Mouse (Mus musculus): ENCODE results near the gene 1700024P04Rik. TPM values are rescaled to one million over a fixed set of nuclear protein-coding genes. Genes with fewer than 3 reads are reported as not detected.

Gene 1700024P04Rik
- not detected in 2 replicates for polyA plus RNA-seq (2015; fragmentation: Nextera tagmentation; extraction: Ambion mirVana)

GRCm38 (mm10) chr13:98984465-98984864, at the start of gene 1700024P04Rik:
Gene 1700024P04Rik (minus strand): TSS chr13:98984565.
- ATAC-seq (no peak), DNase-seq (ENCODE audit: low spot score) (no peak)
- H3K4me3 ChIP-seq (ENCODE audit: low read depth, low read length): no peak within 1 kb of the TSS
- H3K9ac ChIP-seq (replicated peaks; ENCODE audit: low read depth): no peak within 1 kb of the TSS
- WGBS: 60% methylated on average over 2 of the region's 2 CpGs
- H3K4me1 ChIP-seq (ENCODE audit: insufficient read depth, low read depth, low read length): no peaks in the 10 kb centered on the region
- no peaks in the 10 kb centered on the region for H3K27me3 ChIP-seq (replicated peaks; ENCODE audit: insufficient read depth, low read length)
- H3K27ac ChIP-seq (ENCODE audit: low read length): no peak within 1 kb of the TSS
- H3K9me3 ChIP-seq (ENCODE audit: low read length): no peaks in the 10 kb centered on the region
- TF ChIP-seq EP300 (IDR thresholded peaks at IDR 0.05) (no peak), CTCF (IDR thresholded peaks at IDR 0.05) (no peak)
- no peak within 1 kb of the TSS for H3K4me2 ChIP-seq (replicated peaks; ENCODE audit: low read depth, low read length)
- H3K36me3 ChIP-seq (ENCODE audit: insufficient read depth, low read length): no peaks in the 10 kb centered on the region

DNA sequence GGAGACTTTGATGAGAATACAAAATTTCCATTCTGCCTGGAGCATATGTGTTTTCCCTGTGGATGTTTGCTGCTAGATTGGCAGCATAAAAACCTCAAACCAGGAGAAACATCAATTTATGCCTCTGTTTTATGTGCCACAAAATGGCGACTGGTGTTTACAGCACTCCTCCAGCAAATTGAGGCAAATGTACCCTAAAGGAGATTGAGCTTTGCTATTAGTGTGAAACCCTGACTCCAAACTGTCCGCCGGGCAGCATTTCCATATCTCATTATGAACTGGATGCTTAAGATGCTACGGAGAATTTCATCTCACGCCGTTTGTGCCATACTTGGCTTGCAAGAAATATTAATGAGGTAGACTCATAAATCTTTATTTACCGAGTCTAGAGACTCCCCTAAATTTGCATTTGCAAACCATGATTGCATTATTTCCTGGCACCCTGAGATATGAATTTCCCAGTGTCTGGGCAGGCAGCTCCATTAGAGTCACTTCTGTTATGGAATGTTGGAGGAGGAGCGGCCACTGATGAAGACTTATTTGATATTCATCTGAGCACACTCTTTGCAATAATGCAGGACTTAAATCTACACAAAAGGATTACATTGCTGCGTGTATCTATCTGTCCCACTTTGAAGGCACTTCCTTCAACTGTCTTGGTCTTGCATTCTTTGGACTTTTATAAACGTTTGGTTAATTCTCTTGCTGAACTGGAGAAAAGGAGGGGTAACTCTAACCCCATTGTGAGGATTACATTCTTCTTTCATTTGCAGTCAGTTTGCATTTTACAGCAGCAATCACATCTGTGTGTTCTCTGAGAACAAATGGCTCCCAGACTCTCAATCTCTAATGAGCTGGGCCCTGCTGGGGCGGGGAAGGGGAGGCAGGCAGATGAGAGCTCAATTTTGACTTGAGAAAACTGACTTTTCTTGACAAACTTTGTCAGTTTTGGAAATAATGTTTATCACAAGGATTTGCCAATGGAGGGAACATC, 47.2 kb upstream of the 1700024P04Rik start:
- H3K36me3 ChIP-seq (ENCODE audit: insufficient read depth, low read length): no peaks in the 10 kb centered on the region
- no peaks in the 10 kb centered on the region for H3K27me3 ChIP-seq (replicated peaks; ENCODE audit: insufficient read depth, low read length)
- no peak overlapping the region for H3K4me3 ChIP-seq (ENCODE audit: low read depth, low read length)
- 70% methylated on average over 11 of the region's 11 CpGs for WGBS
- no peaks in the 10 kb centered on the region for H3K9me3 ChIP-seq (ENCODE audit: low read length)
- H3K4me2 ChIP-seq (replicated peaks; ENCODE audit: low read depth, low read length): no peak overlapping the region
- H3K9ac ChIP-seq (replicated peaks; ENCODE audit: low read depth): no peak overlapping the region
- no peak overlapping the region for H3K27ac ChIP-seq (ENCODE audit: low read length)
- no peaks in the 10 kb centered on the region for H3K4me1 ChIP-seq (ENCODE audit: insufficient read depth, low read depth, low read length)
- no peak for ATAC-seq
- no peak for DNase-seq (ENCODE audit: low spot score)
- TF ChIP-seq EP300 (IDR thresholded peaks at IDR 0.05) (no peak), CTCF (IDR thresholded peaks at IDR 0.05) (no peak)

- Histone ChIP-seq H3K4me2 (replicated peaks; ENCODE audit: low read depth, low read length) (no peak overlapping the region), H3K4me1 (ENCODE audit: insufficient read depth, low read depth, low read length) (no peaks in the 10 kb centered on the region), H3K9me3 (ENCODE audit: low read length) (no peaks in the 10 kb centered on the region), H3K36me3 (ENCODE audit: insufficient read depth, low read length) (no peaks in the 10 kb centered on the region), H3K27ac (ENCODE audit: low read length) (no peak overlapping the region), H3K4me3 (ENCODE audit: low read depth, low read length) (no peak overlapping the region), H3K9ac (replicated peaks; ENCODE audit: low read depth) (no peak overlapping the region), H3K27me3 (replicated peaks; ENCODE audit: insufficient read depth, low read length) (no peaks in the 10 kb centered on the region)
- DNase-seq (ENCODE audit: low spot score): no peak
- 76% methylated on average over 15 of the region's 15 CpGs for WGBS
- no peak for ATAC-seq
- no peak for TF ChIP-seq CTCF (IDR thresholded peaks at IDR 0.05)
- no peak for TF ChIP-seq EP300 (IDR thresholded peaks at IDR 0.05)
Observed at GRCm38 (mm10) chr13:99030579-99031200, 46.3 kb upstream of the 1700024P04Rik start.

- no peaks in the 10 kb centered on the region for H3K4me1 ChIP-seq (ENCODE audit: insufficient read depth, low read depth, low read length)
- H3K9ac ChIP-seq (replicated peaks; ENCODE audit: low read depth): no peak overlapping the region
- no peaks in the 10 kb centered on the region for H3K9me3 ChIP-seq (ENCODE audit: low read length)
- no peaks in the 10 kb centered on the region for H3K27me3 ChIP-seq (replicated peaks; ENCODE audit: insufficient read depth, low read length)
- ATAC-seq (no peak), DNase-seq (ENCODE audit: low spot score) (no peak)
- H3K4me3 ChIP-seq (ENCODE audit: low read depth, low read length): no peak overlapping the region
- no peak overlapping the region for H3K27ac ChIP-seq (ENCODE audit: low read length)
- no peaks in the 10 kb centered on the region for H3K36me3 ChIP-seq (ENCODE audit: insufficient read depth, low read length)
- no peak overlapping the region for H3K4me2 ChIP-seq (replicated peaks; ENCODE audit: low read depth, low read length)
- TF ChIP-seq CTCF (IDR thresholded peaks at IDR 0.05) (no peak), EP300 (IDR thresholded peaks at IDR 0.05) (no peak)
- 75% methylated on average over 5 of the region's 5 CpGs for WGBS
Observed at GRCm38 (mm10) chr13:99025268-99025667, 40.9 kb upstream of the 1700024P04Rik start.

DNA sequence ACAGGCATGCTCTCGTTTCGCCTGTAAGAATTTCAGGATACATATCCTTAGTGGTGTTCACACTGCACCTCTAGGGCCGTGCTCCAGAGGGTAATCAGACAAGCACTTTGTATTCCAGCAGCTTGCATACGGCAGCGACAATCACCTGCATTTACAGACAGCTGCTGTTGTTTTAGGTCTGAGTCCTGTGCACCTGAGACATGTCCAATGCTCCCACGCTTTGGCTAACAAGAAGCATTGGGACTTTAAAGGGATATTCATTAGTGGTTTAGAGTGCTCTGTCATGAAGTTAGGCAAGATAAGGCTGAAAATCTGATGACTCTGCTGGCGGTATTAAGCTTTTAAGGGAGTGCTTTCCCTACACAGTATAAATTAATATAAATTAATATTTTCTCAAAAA, 37.7 kb upstream of the 1700024P04Rik start:
- Histone ChIP-seq H3K27ac (ENCODE audit: low read length) (no peak overlapping the region), H3K36me3 (ENCODE audit: insufficient read depth, low read length) (no peaks in the 10 kb centered on the region), H3K4me3 (ENCODE audit: low read depth, low read length) (no peak overlapping the region), H3K4me2 (replicated peaks; ENCODE audit: low read depth, low read length) (no peak overlapping the region), H3K27me3 (replicated peaks; ENCODE audit: insufficient read depth, low read length) (no peaks in the 10 kb centered on the region), H3K9me3 (ENCODE audit: low read length) (no peaks in the 10 kb centered on the region), H3K9ac (replicated peaks; ENCODE audit: low read depth) (no peak overlapping the region), H3K4me1 (ENCODE audit: insufficient read depth, low read depth, low read length) (no peaks in the 10 kb centered on the region)
- no peak for TF ChIP-seq EP300 (IDR thresholded peaks at IDR 0.05)
- TF ChIP-seq CTCF (IDR thresholded peaks at IDR 0.05): no peak
- no peak for ATAC-seq
- WGBS: 78% methylated on average over 7 of the region's 7 CpGs
- no peak for DNase-seq (ENCODE audit: low spot score)

- no peaks in the 10 kb centered on the region for H3K36me3 ChIP-seq (ENCODE audit: insufficient read depth, low read length)
- H3K4me3 ChIP-seq (ENCODE audit: low read depth, low read length): no peak overlapping the region
- no peak for ATAC-seq
- H3K9me3 ChIP-seq (ENCODE audit: low read length): no peaks in the 10 kb centered on the region
- H3K4me1 ChIP-seq (ENCODE audit: insufficient read depth, low read depth, low read length): no peaks in the 10 kb centered on the region
- no peak for DNase-seq (ENCODE audit: low spot score)
- TF ChIP-seq CTCF (IDR thresholded peaks at IDR 0.05): no peak
- WGBS: 79% methylated on average over 6 of the region's 6 CpGs
- H3K9ac ChIP-seq (replicated peaks; ENCODE audit: low read depth): no peak overlapping the region
- no peak overlapping the region for H3K27ac ChIP-seq (ENCODE audit: low read length)
- H3K27me3 ChIP-seq (replicated peaks; ENCODE audit: insufficient read depth, low read length): no peaks in the 10 kb centered on the region
- no peak overlapping the region for H3K4me2 ChIP-seq (replicated peaks; ENCODE audit: low read depth, low read length)
Observed at GRCm38 (mm10) chr13:99021181-99021580, 36.8 kb upstream of the 1700024P04Rik start.
